Mouse (Mus musculus) olfactory bulb, adult 2 months (tissue): ENCODE measurements around the gene Mapk11.

Source experiments
- CTCF ChIP-seq: fragments of 200-500 bp; IDR thresholded peaks from 2 replicates; pipeline ENCODE4 v1.5.1; 2012; ENCODE audit warnings: low read depth, mild to moderate bottlenecking, low read length, moderate library complexity; ENCODE audit not compliant: insufficient read depth
- POLR2A ChIP-seq: fragments of 200-500 bp; IDR thresholded peaks from 2 replicates; pipeline ENCODE4 v1.6.1; 2012; ENCODE audit warnings: mild to moderate bottlenecking, low read depth, low read length, moderate library complexity; ENCODE audit not compliant: insufficient read depth

GRCm38 (mm10) chr15:89106976-89107375, 42.5 kb downstream of the Mapk11 start:
- TF ChIP-seq POLR2A (no peak), CTCF (no peak)
